Mouse (Mus musculus) monocyte, adult 59 days (primary cell): ENCODE measurements around the gene Spesp1. TPM values are rescaled to one million over a fixed set of nuclear protein-coding genes. Genes with fewer than 3 reads are reported as not detected.

ENCODE experiments used
- total RNA-seq, 2 experiments: library from RNA; stranded (reverse); gene quantifications; one replicate each; pipeline ENCODE4 v1.2.4; 2023

The Spesp1 gene
- not detected for total RNA-seq

DNA sequence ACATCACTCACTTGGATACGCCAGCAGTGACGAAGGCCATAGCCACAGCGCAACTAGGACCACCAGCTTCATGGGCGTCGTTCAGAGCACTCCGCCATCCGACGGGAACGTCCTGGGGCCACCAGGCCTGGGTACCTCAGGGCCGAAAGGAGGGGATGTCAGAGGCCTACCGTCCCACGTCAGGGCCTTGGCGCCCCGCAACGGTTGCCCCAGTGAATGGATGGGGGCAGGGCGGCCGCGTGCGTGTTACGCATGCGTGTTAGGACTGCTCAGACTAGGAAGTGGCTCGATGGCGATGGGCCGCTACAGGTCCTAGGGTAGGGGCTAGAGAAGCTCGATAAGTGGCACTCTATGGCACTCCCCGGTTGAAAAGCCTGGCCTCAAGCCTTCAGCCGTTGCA lies at the start of gene Spesp1:
TSS of gene Spesp1 (minus strand) at position 218 of the 400 bp plus-strand sequence.

Other genes starting within 250 kb of the Spesp1 start
- gene Glce, start 159.6 kb downstream of the Spesp1 start, total RNA-seq: 1 to 10 TPM; 7.9 to 9.6 TPM
- 100 to 1,000 TPM; 307 to 372 TPM for gene Anp32a, start 59.1 kb upstream of the Spesp1 start, total RNA-seq